Mouse (Mus musculus) megakaryocyte, embryonic 14.5 days (primary cell): ENCODE measurements around the gene Cbarp.

Experiments used
- FLI1 ChIP-seq: IDR thresholded peaks from 2 replicates; pipeline ENCODE4 v1.6.1; 2012; ENCODE audit warnings: low read length, inconsistent platforms, mixed read lengths
- GATA1 ChIP-seq: IDR thresholded peaks from 3 replicates; pipeline ENCODE4 v1.6.1; 2012; ENCODE audit warnings: mixed read lengths, low read length, inconsistent platforms, borderline replicate concordance

- TF ChIP-seq FLI1 = no peak
- TF ChIP-seq GATA1 = no peak
Observed at GRCm38 (mm10) chr10:80187739-80188138, 47.1 kb upstream of the Cbarp start.
